Mouse (Mus musculus): Measurements from ENCODE around the gene Snrnp27.

DNA sequence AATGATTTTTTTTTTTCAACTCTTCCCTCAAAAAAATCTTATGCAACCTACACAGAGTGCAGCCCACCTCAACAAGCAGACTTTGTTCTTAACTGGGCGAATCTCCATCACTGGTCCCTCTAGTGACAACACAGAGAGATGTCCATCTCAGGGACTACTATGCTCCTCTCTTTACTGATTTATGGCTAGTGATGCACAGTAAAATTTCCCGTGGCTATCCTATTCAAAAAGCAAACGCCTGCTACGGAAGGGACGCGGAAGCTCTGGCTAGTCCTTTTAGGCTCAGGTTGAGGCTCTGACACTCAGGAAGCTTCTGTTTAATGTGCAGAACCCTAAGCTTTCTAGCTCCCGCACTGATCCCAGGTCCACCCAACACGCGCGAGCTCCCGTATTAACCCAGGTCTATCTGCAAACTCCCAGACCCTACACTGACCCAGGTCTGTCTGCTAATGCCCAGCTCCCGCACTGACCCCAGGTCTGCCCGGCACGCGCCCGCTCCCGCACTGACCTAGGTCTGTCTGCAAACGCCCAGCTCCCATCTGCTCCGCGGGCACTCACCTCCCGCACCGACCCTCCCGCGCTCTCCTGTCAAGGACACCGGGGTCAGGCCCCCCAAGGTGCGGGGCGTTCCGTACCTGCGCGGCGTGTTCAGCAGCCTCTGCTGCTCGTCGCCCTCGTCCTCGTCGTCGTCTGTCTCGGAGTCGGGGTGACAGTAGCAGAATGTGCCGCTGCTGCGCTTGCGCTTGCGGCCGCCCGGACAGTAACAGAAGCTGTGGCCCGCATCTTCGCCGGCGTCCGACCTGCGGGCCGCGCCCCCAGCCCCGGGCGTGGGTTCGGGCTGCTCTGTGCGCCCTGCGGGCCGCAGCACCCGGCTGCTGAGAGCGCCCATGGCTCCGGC, 48.2 kb upstream of the Snrnp27 start:
- TF ChIP-seq POLR2A (IDR thresholded peaks at IDR 0.05; ENCODE audit: control insufficient read depth, extremely low read depth, insufficient read depth, low read length, poor library complexity) (no peak), CTCF (IDR thresholded peaks at IDR 0.05; ENCODE audit: borderline replicate concordance, control insufficient read depth, extremely low read depth, insufficient read depth, low read length, poor library complexity) (no peak)

Measured in thymus, adult 2 months (tissue).